Mouse (Mus musculus) kidney, adult 18-20 months (tissue): ENCODE data around the gene Pim1.
"Not testable (repeated sequence)": the region's sequence is repeated elsewhere in the genome, so short reads cannot be mapped to it uniquely, and the experiment has no call there.

Source experiments
- DNase-seq: peaks from one replicate; pipeline ENCODE4 v3.0.0; 2021

Gene Pim1

GRCm38 (mm10) chr17:29490713-29491581 lies at the start of gene Pim1:
Pim1 (plus strand) TSS chr17:29490753.
- DNase-seq, result no peak

GRCm38 (mm10) chr17:29441562-29441961 lies 49.0 kb upstream of the Pim1 start:
- DNase-seq, result no peak

DNA sequence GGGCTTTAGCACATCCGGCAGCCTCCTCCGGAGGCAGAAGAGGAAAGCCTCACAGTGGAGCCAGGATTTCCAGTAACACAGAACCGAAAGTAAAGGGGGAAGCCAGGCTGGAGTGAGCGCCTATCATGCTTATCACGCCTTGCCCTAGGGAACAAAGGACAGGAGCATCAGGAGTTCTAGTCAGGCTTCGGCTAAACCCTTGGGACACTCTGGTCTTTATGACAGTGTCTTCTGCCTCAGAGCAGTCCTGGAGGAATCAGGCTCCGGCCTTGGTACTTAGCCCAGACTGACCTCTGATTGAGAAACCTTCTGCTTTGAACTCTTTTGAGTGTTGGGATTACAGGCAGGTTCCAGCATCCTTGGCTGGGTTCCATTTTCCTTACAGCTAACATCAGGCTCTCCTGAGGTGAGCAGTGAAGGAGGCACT lies 48.4 kb upstream of the Pim1 start:
- no peak for DNase-seq

DNA sequence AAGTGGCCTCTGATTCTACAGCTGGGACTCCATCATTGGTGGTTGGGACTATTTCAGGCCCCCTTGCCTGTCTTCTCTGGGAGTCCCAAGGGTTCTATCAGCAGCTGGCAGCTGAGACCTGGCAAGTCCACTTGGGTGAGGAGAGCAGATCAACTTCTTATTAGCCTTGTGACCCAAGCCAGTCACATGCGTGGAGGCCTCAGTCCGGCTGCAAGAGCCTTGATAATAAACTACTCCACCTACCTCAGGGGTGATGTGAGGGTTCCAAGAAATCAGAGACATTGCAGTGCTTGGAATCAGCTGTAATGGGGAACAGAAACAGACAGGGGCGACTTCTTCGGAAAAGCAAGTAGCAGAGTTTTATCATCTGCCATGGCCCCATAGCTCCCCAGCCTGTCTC lies 46.8 kb upstream of the Pim1 start:
- DNase-seq, result no peak

GRCm38 (mm10) chr17:29445072-29445471 lies 45.5 kb upstream of the Pim1 start:
- DNase-seq, result no peak

DNA sequence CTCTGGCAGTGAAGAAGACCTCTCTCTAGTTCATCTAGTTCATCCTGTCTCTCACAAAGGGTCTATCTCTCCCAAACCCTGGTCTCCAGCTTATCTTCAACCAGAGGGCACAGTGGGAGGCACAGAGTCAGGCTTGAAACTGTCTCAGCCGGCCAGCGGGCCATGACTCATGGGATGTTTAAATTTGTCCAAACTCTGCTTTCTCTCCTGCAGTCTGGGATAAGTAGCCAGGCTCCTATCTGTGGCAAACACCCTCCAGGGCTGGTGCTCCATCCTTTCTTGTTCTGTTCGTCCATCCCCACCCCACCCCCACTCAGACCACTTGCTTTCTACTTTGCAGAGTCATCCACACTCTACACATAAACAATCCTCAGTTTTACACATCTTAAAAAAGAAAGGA lies 43.2 kb upstream of the Pim1 start:
- no peak for DNase-seq

- no peak for DNase-seq
These were observed 42.5 kb upstream of the Pim1 start for GRCm38 (mm10) chr17:29448055-29448454.

DNA sequence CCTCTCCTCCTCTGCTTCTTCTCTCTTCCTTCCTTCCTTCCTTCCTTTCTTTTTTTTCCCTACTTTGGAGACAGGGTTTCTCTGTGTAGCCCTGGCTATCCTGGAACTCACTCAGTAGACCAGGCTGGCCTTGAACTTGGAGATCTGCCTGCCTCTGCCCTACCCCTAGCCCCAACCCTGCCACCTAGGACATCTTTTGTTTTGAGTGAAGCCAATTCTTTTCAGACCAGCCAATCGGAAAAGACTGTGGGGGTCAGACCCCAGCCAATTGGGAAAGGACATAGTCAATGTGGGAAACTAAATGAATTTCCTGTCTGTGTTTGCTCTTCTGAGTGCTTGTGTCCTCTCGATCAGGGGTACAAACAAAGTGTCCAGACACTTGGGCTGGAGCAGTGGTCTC lies 42.0 kb upstream of the Pim1 start:
- no peak for DNase-seq

GRCm38 (mm10) chr17:29450899-29451840 lies 39.4 kb upstream of the Pim1 start:
- DNase-seq, result peak; percentile 78

DNA sequence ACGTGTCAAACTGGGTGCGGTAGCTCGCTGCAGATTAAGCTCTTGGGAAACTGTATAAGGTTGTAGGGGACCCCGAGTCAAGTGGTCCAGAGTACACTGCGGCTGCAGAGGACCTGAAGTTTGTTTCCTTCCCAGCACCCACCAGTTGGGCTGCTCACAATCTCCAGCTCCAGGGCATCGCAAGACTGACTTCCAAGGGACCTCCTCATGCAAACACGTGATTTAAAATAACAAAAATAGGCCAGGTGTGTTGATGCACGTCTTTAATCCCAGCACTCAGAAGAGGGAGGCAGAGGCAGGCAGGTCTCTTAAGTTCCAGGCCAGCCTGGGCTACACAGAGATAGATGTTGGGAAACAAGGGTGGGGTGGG lies 38.7 kb upstream of the Pim1 start:
- DNase-seq, result no peak

GRCm38 (mm10) chr17:29454119-29454518 lies 36.4 kb upstream of the Pim1 start:
- not testable (repeated sequence) for DNase-seq

- no peak for DNase-seq
These were observed 35.0 kb upstream of the Pim1 start for GRCm38 (mm10) chr17:29455411-29456120.

GRCm38 (mm10) chr17:29456476-29456875 lies 34.1 kb upstream of the Pim1 start:
- no peak for DNase-seq

- DNase-seq, result no peak
These were observed 33.6 kb upstream of the Pim1 start for GRCm38 (mm10) chr17:29456926-29457325.

DNA sequence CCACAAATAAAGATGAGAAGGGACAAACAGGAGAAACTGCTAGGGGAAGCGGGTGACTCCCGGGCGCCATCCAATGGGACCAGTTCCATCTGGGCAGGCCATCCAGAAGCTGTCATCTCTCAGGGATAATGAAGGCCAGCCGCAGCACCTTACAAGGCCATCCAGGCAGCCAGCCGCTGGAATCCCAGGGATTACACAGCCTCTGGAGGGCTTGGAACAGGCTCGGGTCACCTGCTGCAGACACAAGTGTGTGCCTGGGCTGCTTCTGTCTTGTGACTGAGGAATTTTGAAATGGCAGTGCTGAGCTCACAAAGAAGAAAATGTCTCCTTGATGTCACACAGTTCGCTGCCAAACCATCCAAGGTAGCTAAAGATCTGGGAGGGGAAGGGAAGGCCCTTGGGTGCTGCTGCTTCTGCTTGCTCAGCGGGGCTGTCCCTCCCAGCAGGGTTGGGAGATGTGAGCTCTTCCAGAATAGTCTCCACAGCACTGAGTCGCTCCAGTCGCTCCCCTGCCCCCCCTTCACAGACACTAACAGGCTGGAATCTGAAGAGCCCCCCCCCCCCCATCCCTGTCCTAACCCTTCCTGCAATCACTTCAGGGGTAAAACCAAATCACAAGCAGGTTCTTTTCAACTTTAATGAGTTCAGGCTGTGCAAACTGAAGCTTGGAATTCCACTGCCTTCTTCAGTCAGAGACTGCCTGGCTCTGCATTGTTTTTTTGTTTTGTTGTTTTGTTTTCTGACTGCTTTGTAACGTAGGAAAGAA lies 32.6 kb upstream of the Pim1 start:
- DNase-seq, result no peak

DNA sequence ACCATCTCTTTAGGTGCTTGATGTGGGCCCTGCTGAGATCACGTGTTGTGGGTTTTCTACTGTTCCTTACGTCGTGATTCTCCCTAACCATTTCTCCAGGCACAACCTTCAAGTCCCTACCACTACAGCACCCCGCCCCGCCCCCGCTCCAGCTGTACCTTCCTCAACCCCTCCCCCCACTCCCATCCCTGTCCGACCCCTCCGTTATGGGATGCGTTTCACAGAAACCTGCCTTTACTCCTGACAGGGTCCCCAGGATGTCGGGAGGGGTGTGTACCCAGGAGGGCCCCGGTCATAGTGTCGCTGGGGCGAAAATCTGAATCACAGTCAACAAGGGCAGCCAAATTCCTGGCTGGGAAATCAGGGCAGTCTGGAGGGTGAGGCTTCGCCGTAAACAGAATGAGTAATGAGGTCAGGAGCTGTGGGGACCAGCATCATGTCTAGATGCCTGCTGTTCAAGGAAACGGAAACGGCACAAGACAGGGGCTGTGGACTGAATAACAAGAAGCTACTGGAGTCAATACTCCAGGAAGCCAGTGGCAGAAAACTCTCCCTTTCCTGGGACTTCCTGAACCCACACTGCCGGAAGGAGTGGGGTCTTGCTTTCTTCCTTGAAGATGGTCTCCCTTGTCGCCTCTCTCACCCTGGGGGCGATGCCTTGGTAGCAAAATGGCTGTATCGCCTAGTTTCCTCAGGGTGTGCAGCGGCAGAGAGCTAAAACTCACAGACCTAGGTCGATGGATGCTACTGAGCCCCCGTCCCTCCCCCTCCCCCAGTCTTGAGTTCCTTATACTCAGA lies 31.0 kb upstream of the Pim1 start:
- DNase-seq, result peak; percentile 66

DNA sequence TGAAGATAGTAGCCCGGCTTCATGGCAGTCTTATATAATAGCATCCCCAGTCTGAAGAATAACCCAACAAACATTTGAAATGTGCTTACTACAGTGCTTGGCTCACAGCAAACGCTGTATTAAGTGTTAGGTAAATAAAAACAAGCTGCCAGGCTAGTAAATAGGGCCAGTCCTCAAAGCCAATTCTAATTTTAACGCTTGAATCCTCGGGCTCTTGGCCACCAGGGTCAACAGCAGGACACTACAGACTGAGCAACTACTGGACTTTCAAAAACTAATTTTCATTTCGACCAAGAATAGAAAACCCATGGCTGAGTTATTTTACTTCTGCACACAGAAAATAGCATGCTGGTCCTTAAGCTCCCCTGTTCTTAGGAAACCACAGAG lies 30.4 kb upstream of the Pim1 start:
- no peak for DNase-seq

DNA sequence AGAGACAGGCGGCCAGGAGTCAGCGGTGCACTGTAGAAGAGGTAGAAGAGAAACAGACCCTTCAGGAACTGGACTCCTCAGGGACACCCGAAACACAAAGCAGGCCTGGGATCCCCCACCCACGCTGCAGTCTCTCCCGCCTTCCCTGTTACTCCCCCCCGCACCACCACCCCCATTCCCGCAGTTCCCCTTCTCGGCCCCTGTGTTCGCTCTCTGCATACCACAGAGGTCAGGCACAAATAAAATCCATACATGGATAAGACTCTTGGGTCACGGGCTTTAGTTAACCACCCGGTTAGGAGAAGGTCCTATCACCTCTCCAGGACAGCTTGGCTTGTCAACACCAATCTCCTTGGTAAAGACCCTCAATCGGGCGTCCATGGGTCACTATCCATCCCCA lies 26.9 kb upstream of the Pim1 start:
- no peak for DNase-seq

DNA sequence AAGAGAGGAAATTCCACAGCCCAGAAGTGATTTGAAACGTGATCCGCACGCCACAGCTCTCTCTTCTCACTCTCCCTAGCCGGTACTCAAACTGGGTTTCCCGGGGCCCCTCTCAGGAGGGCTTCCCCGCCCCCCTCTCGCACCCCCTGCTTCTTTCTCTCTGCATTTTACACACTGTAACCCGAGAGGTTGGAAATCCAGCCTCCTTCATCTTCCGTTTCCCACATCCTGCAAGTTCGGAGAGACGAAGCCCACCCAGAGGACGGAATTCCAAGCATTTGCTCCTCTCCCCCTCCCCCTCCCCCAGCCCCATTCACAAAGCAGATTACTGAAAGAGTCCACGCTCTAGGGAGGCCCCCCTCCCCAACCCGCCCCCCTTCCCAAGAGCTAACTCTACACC lies 26.5 kb upstream of the Pim1 start:
- no peak for DNase-seq

DNA sequence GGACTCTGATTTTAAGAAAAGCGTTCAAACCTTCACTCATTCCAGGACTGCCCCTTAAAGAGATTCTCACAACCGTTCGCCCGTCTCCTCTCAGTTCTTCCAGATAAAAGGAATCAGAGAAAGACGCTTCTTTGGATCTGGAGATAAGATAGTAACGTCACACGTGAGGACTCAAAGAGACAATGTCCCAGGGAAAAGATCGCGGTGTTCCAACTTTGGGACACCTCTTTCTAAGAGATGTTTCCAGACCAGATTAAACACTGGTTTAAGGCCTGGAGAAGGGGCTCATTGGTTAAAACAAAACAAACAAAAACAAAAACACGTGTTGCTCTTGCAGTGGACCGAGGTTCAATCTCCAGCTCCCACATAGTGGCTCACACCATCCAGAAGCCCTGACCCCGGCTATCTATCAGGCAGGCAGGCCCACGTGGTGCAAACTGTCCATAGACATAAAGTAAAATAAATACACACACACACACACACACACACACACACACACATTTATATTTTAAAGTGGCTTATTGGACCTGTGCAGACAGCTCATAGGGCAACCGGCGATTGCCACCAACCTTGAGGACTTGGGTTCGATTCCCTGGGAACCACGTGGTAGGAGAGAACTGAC lies 25.9 kb upstream of the Pim1 start:
- DNase-seq, result no peak

- peak; percentile 33 for DNase-seq
These were observed 25.0 kb upstream of the Pim1 start for GRCm38 (mm10) chr17:29465405-29466010.
